Mouse (Mus musculus): Measurements from ENCODE around the gene Lmnb2. TPM values are rescaled to one million over a fixed set of nuclear protein-coding genes. Genes with fewer than 3 reads are reported as not detected.

Gene Lmnb2
- polyA plus RNA-seq, 1 experiment from 2014 or later, result 21.6 TPM

DNA sequence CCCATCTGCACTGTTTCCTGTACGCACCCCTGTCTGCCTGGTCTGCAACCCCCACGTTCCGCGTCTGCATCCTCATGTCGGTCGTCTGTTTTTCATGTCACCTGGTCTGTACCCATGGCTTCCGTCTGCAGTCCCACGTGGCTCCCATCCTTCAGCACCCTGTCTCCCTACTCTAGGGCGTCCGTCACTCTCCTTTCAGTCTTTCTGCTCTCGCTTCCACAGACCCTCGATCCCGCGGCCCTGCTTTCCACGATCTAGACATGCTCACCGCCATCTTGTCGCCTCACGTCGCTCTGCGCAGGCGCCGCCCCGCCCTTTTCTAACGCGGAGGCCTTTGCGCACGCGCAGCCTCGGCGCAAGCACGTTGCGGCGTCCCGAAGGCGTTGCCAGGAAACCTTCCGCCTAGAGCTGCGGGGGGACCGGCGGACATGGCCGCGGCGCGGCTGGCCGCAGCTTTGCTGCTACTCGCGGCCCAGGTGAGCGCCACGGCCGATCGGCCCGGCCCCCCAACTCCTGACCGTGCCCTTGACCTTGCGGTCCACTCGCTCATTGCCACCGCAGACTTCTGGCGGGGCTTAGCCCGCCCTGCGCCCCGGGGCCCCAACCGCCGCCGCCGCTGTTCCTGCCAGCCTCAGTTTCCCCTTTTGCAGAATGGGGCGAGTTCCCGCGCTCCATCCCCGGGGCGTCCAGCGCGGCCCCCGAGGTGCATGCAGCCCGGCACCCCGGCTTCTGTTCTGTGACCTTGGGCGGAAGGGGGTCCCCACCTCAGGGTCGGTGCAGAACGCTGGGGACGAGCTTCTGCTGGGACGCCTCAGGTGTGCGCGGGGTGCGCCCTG is 62.9 kb downstream of the Lmnb2 start, which contains the start of the genes Lsm7 and Sppl2b:
Gene Lsm7 (minus strand): TSS at position 297 of the 836 bp plus-strand sequence.
Gene Sppl2b (plus strand): TSS at position 363 of the 836 bp plus-strand sequence.
- Histone ChIP-seq H3K9me3 (ENCODE audit: control insufficient read depth, low read length) (no peaks in the 10 kb centered on the region), H3K36me3 (ENCODE audit: control insufficient read depth, insufficient read depth, low read length) (peaks cover 26% of the 10 kb centered on the region), H3K27ac (replicated peaks; ENCODE audit: low read depth, low read length) (peak within 1 kb of the TSS; percentile 39; the same call in 1 of the 2 replicates), H3K4me1 (ENCODE audit: control insufficient read depth, insufficient read depth, low read length) (peaks cover 22% of the 10 kb centered on the region), H3K4me3 (ENCODE audit: low read depth, low read length) (peak within 1 kb of the TSS; percentile 96), H3K9ac (ENCODE audit: low read depth, low read length) (peak within 1 kb of the TSS; percentile 89), H3K4me2 (ENCODE audit: low read depth, low read length) (peak within 1 kb of the TSS; percentile 99), H3K27me3 (replicated peaks; ENCODE audit: control insufficient read depth, insufficient read depth, low read length) (no peaks in the 10 kb centered on the region)
- peak; percentile 96 for DNase-seq (ENCODE audit: low spot score)
- peak; percentile 86 for ATAC-seq (ENCODE audit: low read depth)
- under 1% methylated on average over 66 of the region's 81 CpGs for WGBS

Other genes with a start within 250 kb of the Lmnb2 start
- gene Mknk2, start 240.1 kb downstream of the Lmnb2 start, polyA plus RNA-seq (2014; fragmentation: Nextera tagmentation; extraction: Ambion mirVana), result 84.6 and 86.7 TPM in 2 replicates
- 31.2 and 37.0 TPM in 2 replicates for gene Mob3a, start 216.3 kb downstream of the Lmnb2 start, polyA plus RNA-seq (2014; fragmentation: Nextera tagmentation; extraction: Ambion mirVana)
- gene Izumo4, start 216.1 kb downstream of the Lmnb2 start, polyA plus RNA-seq (2014; fragmentation: Nextera tagmentation; extraction: Ambion mirVana), result 10.3 and 14.4 TPM in 2 replicates
- 67.6 and 75.8 TPM in 2 replicates for gene Ap3d1, start 176.0 kb downstream of the Lmnb2 start, polyA plus RNA-seq (2014; fragmentation: Nextera tagmentation; extraction: Ambion mirVana)
- 20.7 and 21.5 TPM in 2 replicates for gene Dot1l, start 163.0 kb downstream of the Lmnb2 start, polyA plus RNA-seq (2014; fragmentation: Nextera tagmentation; extraction: Ambion mirVana)
- 69.6 TPM in 2 replicates for gene Sf3a2, start 120.0 kb downstream of the Lmnb2 start, polyA plus RNA-seq (2014; fragmentation: Nextera tagmentation; extraction: Ambion mirVana)
- gene Plekhj1, start 119.6 kb downstream of the Lmnb2 start, polyA plus RNA-seq (2014; fragmentation: Nextera tagmentation; extraction: Ambion mirVana), result 102 and 111 TPM in 2 replicates
- gene Amh, start 113.0 kb downstream of the Lmnb2 start, polyA plus RNA-seq (2014; fragmentation: Nextera tagmentation; extraction: Ambion mirVana), result 0.13 TPM in 1 of 2 replicates, not detected in the other
- gene Jsrp1, start 104.7 kb downstream of the Lmnb2 start, polyA plus RNA-seq (2014; fragmentation: Nextera tagmentation; extraction: Ambion mirVana), result 13.0 and 20.3 TPM in 2 replicates
- gene Oaz1, start 91.6 kb downstream of the Lmnb2 start, polyA plus RNA-seq (2014; fragmentation: Nextera tagmentation; extraction: Ambion mirVana), result 1,606 and 1,697 TPM in 2 replicates
- 1.2 and 1.3 TPM in 2 replicates for gene Lingo3, start 74.2 kb downstream of the Lmnb2 start, polyA plus RNA-seq (2014; fragmentation: Nextera tagmentation; extraction: Ambion mirVana)
- 303 and 331 TPM in 2 replicates for gene Lsm7, start 63.0 kb downstream of the Lmnb2 start, polyA plus RNA-seq (2014; fragmentation: Nextera tagmentation; extraction: Ambion mirVana)
- 37.6 and 40.8 TPM in 2 replicates for gene Sppl2b, start 63.0 kb downstream of the Lmnb2 start, polyA plus RNA-seq (2014; fragmentation: Nextera tagmentation; extraction: Ambion mirVana)
- 0.06 and 0.08 TPM in 2 replicates for gene Tmprss9, start 46.4 kb downstream of the Lmnb2 start, polyA plus RNA-seq (2014; fragmentation: Nextera tagmentation; extraction: Ambion mirVana)
- gene Timm13, start 17.3 kb downstream of the Lmnb2 start, polyA plus RNA-seq (2014; fragmentation: Nextera tagmentation; extraction: Ambion mirVana), result 325 and 348 TPM in 2 replicates
- gene Gadd45b, start 11.8 kb upstream of the Lmnb2 start, polyA plus RNA-seq (2014; fragmentation: Nextera tagmentation; extraction: Ambion mirVana), result 35.5 and 39.9 TPM in 2 replicates
- 5.9 and 8.7 TPM in 2 replicates for gene Gng7, start 96.7 kb upstream of the Lmnb2 start, polyA plus RNA-seq (2014; fragmentation: Nextera tagmentation; extraction: Ambion mirVana)
- 0.95 and 1.1 TPM in 2 replicates for gene Diras1, start 107.4 kb upstream of the Lmnb2 start, polyA plus RNA-seq (2014; fragmentation: Nextera tagmentation; extraction: Ambion mirVana)
- 11.9 and 15.4 TPM in 2 replicates for gene Slc39a3, start 119.2 kb upstream of the Lmnb2 start, polyA plus RNA-seq (2014; fragmentation: Nextera tagmentation; extraction: Ambion mirVana)
- 163 and 179 TPM in 2 replicates for gene Sgta, start 141.9 kb upstream of the Lmnb2 start, polyA plus RNA-seq (2014; fragmentation: Nextera tagmentation; extraction: Ambion mirVana)
- gene Thop1, start 151.8 kb upstream of the Lmnb2 start, polyA plus RNA-seq (2014; fragmentation: Nextera tagmentation; extraction: Ambion mirVana), result 61.7 and 62.9 TPM in 2 replicates
- 0.60 and 0.68 TPM in 2 replicates for gene Creb3l3, start 180.6 kb upstream of the Lmnb2 start, polyA plus RNA-seq (2014; fragmentation: Nextera tagmentation; extraction: Ambion mirVana)
- 166 and 178 TPM in 2 replicates for gene Map2k2, start 187.7 kb upstream of the Lmnb2 start, polyA plus RNA-seq (2014; fragmentation: Nextera tagmentation; extraction: Ambion mirVana)
- 24.1 and 25.9 TPM in 2 replicates for gene Zbtb7a, start 217.0 kb upstream of the Lmnb2 start, polyA plus RNA-seq (2014; fragmentation: Nextera tagmentation; extraction: Ambion mirVana)
- gene Pias4, start 249.7 kb upstream of the Lmnb2 start, polyA plus RNA-seq (2014; fragmentation: Nextera tagmentation; extraction: Ambion mirVana), result 33.2 and 35.6 TPM in 2 replicates